Mouse (Mus musculus) bone marrow, adult 2 months (tissue): ENCODE results near the gene Doc2g. TPM values are rescaled to one million over a fixed set of nuclear protein-coding genes. Genes with fewer than 3 reads are reported as not detected.
A peak's percentile ranks its signal among the peaks of the same experiment; 100 is the strongest.

Experiments
- H3K27ac ChIP-seq: fragments of 200-500 bp; 2 replicates; pipeline ENCODE4 v1.5.1; 2012; ENCODE audit warnings: low read depth, mild to moderate bottlenecking, control low read depth, inconsistent platforms, low read length; ENCODE audit not compliant: control insufficient read depth, poor library complexity, insufficient read depth
- H3K4me1 ChIP-seq: fragments of 200-500 bp; 2 replicates; pipeline ENCODE4 v1.6.1; 2011; ENCODE audit warnings: low read length; ENCODE audit not compliant: control insufficient read depth, insufficient read depth
- H3K4me3 ChIP-seq: fragments of 200-500 bp; replicated peaks from 2 replicates; pipeline ENCODE3; 2011; ENCODE audit warnings: mild to moderate bottlenecking, low read depth, low read length, control low read depth; ENCODE audit not compliant: control insufficient read depth
- CTCF ChIP-seq: fragments of 200-500 bp; IDR thresholded peaks from 2 replicates; pipeline ENCODE4 v1.5.1; 2011; ENCODE audit warnings: low read length, control low read depth; ENCODE audit not compliant: control insufficient read depth, insufficient read depth
- POLR2A ChIP-seq: fragments of 200-500 bp; IDR thresholded peaks from 2 replicates; pipeline ENCODE4 v1.6.1; 2011; ENCODE audit warnings: low read depth, mild to moderate bottlenecking, control low read depth, low read length, borderline replicate concordance; ENCODE audit not compliant: control insufficient read depth
- WGBS: fragments of 180-500 bp; shearing (Covaris S2); methylation state at CpG from one replicate; pipeline ENCODE4 v1.1.7; 2018; 5-methylcytosine and 5-hydroxymethylcytosine counted together
- polyA plus RNA-seq: library from polyadenylated mRNA; stranded (reverse); fragments of >200 nt; gene quantifications from 2 replicates; pipeline ENCODE4 v1.2.4, GENCODE M21; 2011; ENCODE audit warnings: low replicate concordance; ENCODE audit not compliant: missing spikeins, insufficient read depth, insufficient read length

The Doc2g gene
- polyA plus RNA-seq, 1 experiment = 7.8 TPM

GRCm38 (mm10) chr19:3983527-3984200, 19.4 kb upstream of the Doc2g start:
- Histone ChIP-seq H3K4me3 (no peak overlapping the region), H3K4me1 (no peaks in the 10 kb centered on the region), H3K27ac (no peak overlapping the region)
- TF ChIP-seq POLR2A (no peak), CTCF (no peak)
- 80% methylated on average over 9 of the region's 9 CpGs for WGBS

GRCm38 (mm10) chr19:3985261-3985681, 17.8 kb upstream of the Doc2g start:
- no peaks in the 10 kb centered on the region for H3K4me1 ChIP-seq
- no peak overlapping the region for H3K4me3 ChIP-seq
- H3K27ac ChIP-seq = no peak overlapping the region
- no peak for TF ChIP-seq POLR2A
- no peak for TF ChIP-seq CTCF
- 40% methylated on average over 8 of the region's 8 CpGs for WGBS

GRCm38 (mm10) chr19:3986334-3986733, 16.8 kb upstream of the Doc2g start, which contains the start of gene Acy3:
Gene Acy3 (plus strand): TSS chr19:3986570.
- WGBS = 13% methylated on average over 8 of the region's 8 CpGs
- TF ChIP-seq CTCF (no peak), POLR2A (0 out of 2 replicates have a peak, but pooled peaks have one; percentile 26)
- Histone ChIP-seq H3K27ac (no peak within 1 kb of the TSS; the same call in 1 of the 2 replicates), H3K4me3 (no peak within 1 kb of the TSS), H3K4me1 (no peaks in the 10 kb centered on the region)

GRCm38 (mm10) chr19:3988066-3988465, 15.0 kb upstream of the Doc2g start:
- Histone ChIP-seq H3K4me3 (no peak overlapping the region), H3K4me1 (no peaks in the 10 kb centered on the region), H3K27ac (no peak overlapping the region)
- TF ChIP-seq CTCF = no peak
- TF ChIP-seq POLR2A = no peak
- 88% methylated on average over 14 of the region's 14 CpGs for WGBS

- WGBS = 90% methylated on average over 4 of the region's 4 CpGs
These were observed 14.4 kb upstream of the Doc2g start for GRCm38 (mm10) chr19:3988750-3989149.

GRCm38 (mm10) chr19:3990804-3991203, 12.3 kb upstream of the Doc2g start:
- TF ChIP-seq CTCF (no peak), POLR2A (no peak)
- 79% methylated on average over 6 of the region's 6 CpGs for WGBS
- Histone ChIP-seq H3K4me1 (no peaks in the 10 kb centered on the region), H3K4me3 (no peak overlapping the region), H3K27ac (no peak overlapping the region)

More at GRCm38 (mm10) chr19:3988750-3989149, 14.4 kb upstream of the Doc2g start:
- no peak overlapping the region for H3K27ac ChIP-seq
- no peak overlapping the region for H3K4me3 ChIP-seq
- no peaks in the 10 kb centered on the region for H3K4me1 ChIP-seq
- TF ChIP-seq POLR2A (no peak), CTCF (peak; percentile 33; the same call in 1 of the 2 replicates)

GRCm38 (mm10) chr19:3991562-3991961, 11.6 kb upstream of the Doc2g start:
- WGBS = 91% methylated on average over 3 of the region's 3 CpGs
- Histone ChIP-seq H3K4me1 (no peaks in the 10 kb centered on the region), H3K27ac (no peak overlapping the region), H3K4me3 (no peak overlapping the region)
- no peak for TF ChIP-seq CTCF
- no peak for TF ChIP-seq POLR2A

- Histone ChIP-seq H3K27ac (no peak overlapping the region), H3K4me3 (no peak overlapping the region), H3K4me1 (no peaks in the 10 kb centered on the region)
- TF ChIP-seq CTCF = no peak
- TF ChIP-seq POLR2A = no peak
- 90% methylated on average over 3 of the region's 3 CpGs for WGBS
These were observed 11.1 kb upstream of the Doc2g start for GRCm38 (mm10) chr19:3991966-3992365.
